Mouse (Mus musculus) neural tube, embryonic 13.5 days (tissue): Measurements from ENCODE around the gene Plekha8. TPM values are rescaled to one million over a fixed set of nuclear protein-coding genes. Genes with fewer than 3 reads are reported as not detected.

Experiments used
- ATAC-seq: fragments of 200-750 bp; cut with Nextera tagmentation; 2 replicates; pipeline ENCODE4 v1.8.0; 2017; ENCODE audit warnings: low read depth, mild to moderate bottlenecking, moderate TSS enrichment, moderate library complexity
- H3K27ac ChIP-seq: fragments of 300-500 bp; sonication (generic); replicated peaks from 2 replicates; pipeline ENCODE4 v1.5.1; 2015; ENCODE audit warnings: moderate library complexity, mild to moderate bottlenecking, inconsistent platforms
- H3K27me3 ChIP-seq: fragments of 300-500 bp; sonication (generic); 2 replicates; pipeline ENCODE4 v1.6.1; 2015; ENCODE audit warnings: mild to moderate bottlenecking, inconsistent platforms
- H3K36me3 ChIP-seq: fragments of 300-500 bp; sonication (generic); 2 replicates; pipeline ENCODE4 v1.6.1; 2015; ENCODE audit warnings: mild to moderate bottlenecking, inconsistent platforms
- H3K4me1 ChIP-seq: fragments of 300-500 bp; sonication (generic); replicated peaks from 2 replicates; pipeline ENCODE4 v1.6.1; 2015; ENCODE audit warnings: inconsistent platforms
- H3K4me2 ChIP-seq: fragments of 300-500 bp; sonication (generic); 2 replicates; pipeline ENCODE4 v1.6.1; 2015; ENCODE audit warnings: inconsistent platforms, mild to moderate bottlenecking, moderate library complexity
- H3K4me3 ChIP-seq: fragments of 300-500 bp; sonication (generic); 2 replicates; pipeline ENCODE4 v1.5.1; 2015; ENCODE audit warnings: mild to moderate bottlenecking, inconsistent platforms
- H3K9ac ChIP-seq: fragments of 300-500 bp; sonication (generic); 2 replicates; pipeline ENCODE4 v1.6.1; 2015; ENCODE audit warnings: moderate library complexity, mild to moderate bottlenecking, inconsistent platforms
- H3K9me3 ChIP-seq: fragments of 300-500 bp; sonication (generic); 2 replicates; pipeline ENCODE4 v1.6.1; 2016; ENCODE audit warnings: inconsistent platforms
- WGBS: fragments of 180-500 bp; shearing (Covaris S2); methylation state at CpG from one replicate; pipeline ENCODE4 v1.1.7; 2015; 5-methylcytosine and 5-hydroxymethylcytosine counted together
- polyA plus RNA-seq: library from polyadenylated mRNA; unstranded; fragments of >200 nt; fragmentation: Nextera tagmentation; extraction: Ambion mirVana; gene quantifications from 2 replicates; pipeline ENCODE4 v1.2.1, GENCODE M21; 2015

The Plekha8 gene
- polyA plus RNA-seq, 1 experiment from 2014 or later = 9.6 TPM

GRCm38 (mm10) chr6:54606241-54606640 is 11.3 kb downstream of the Plekha8 start:
- 45% methylated on average over 4 of the region's 4 CpGs for WGBS
- Histone ChIP-seq H3K4me2 (no peak overlapping the region), H3K36me3 (peaks cover 15% of the 10 kb centered on the region), H3K27me3 (no peaks in the 10 kb centered on the region), H3K27ac (no peak overlapping the region), H3K4me3 (no peak overlapping the region), H3K4me1 (peaks cover 8% of the 10 kb centered on the region; the same call in 1 of the 2 replicates), H3K9ac (no peak overlapping the region), H3K9me3 (no peaks in the 10 kb centered on the region; the same call in 1 of the 2 replicates)
- no peak for ATAC-seq

- WGBS = 89% methylated on average over 3 of the region's 3 CpGs
Measured at GRCm38 (mm10) chr6:54617363-54617762, 22.5 kb downstream of the Plekha8 start.

GRCm38 (mm10) chr6:54619530-54619929 is 24.6 kb downstream of the Plekha8 start:
- Histone ChIP-seq H3K36me3 (peaks cover 50% of the 10 kb centered on the region), H3K4me3 (no peak overlapping the region), H3K27ac (no peak overlapping the region), H3K27me3 (no peaks in the 10 kb centered on the region), H3K4me2 (no peak overlapping the region), H3K4me1 (no peaks in the 10 kb centered on the region), H3K9me3 (no peaks in the 10 kb centered on the region), H3K9ac (no peak overlapping the region)
- 93% methylated on average over 7 of the region's 7 CpGs for WGBS
- ATAC-seq = no peak

More at GRCm38 (mm10) chr6:54617363-54617762, 22.5 kb downstream of the Plekha8 start:
- no peak overlapping the region for H3K4me2 ChIP-seq
- peaks cover 33% of the 10 kb centered on the region for H3K36me3 ChIP-seq
- no peak overlapping the region for H3K4me3 ChIP-seq
- H3K27ac ChIP-seq = no peak overlapping the region
- H3K9me3 ChIP-seq = no peaks in the 10 kb centered on the region
- no peaks in the 10 kb centered on the region for H3K27me3 ChIP-seq
- H3K9ac ChIP-seq = no peak overlapping the region
- ATAC-seq = no peak
- H3K4me1 ChIP-seq = no peaks in the 10 kb centered on the region; the same call in 1 of the 2 replicates

GRCm38 (mm10) chr6:54620357-54620756 is 25.4 kb downstream of the Plekha8 start:
- WGBS = 87% methylated on average over 4 of the region's 4 CpGs
- Histone ChIP-seq H3K9ac (no peak overlapping the region), H3K27ac (no peak overlapping the region), H3K4me2 (no peak overlapping the region), H3K9me3 (no peaks in the 10 kb centered on the region), H3K4me3 (no peak overlapping the region), H3K27me3 (no peaks in the 10 kb centered on the region), H3K4me1 (no peaks in the 10 kb centered on the region), H3K36me3 (peaks cover 53% of the 10 kb centered on the region)
- ATAC-seq = no peak

GRCm38 (mm10) chr6:54628381-54628780 is 33.5 kb downstream of the Plekha8 start:
- WGBS = 92% methylated on average over 3 of the region's 3 CpGs
- no peaks in the 10 kb centered on the region for H3K27me3 ChIP-seq
- no peak overlapping the region for H3K9ac ChIP-seq
- no peak overlapping the region for H3K4me3 ChIP-seq
- H3K4me1 ChIP-seq = no peaks in the 10 kb centered on the region
- peaks cover 68% of the 10 kb centered on the region for H3K36me3 ChIP-seq
- H3K27ac ChIP-seq = no peak overlapping the region
- ATAC-seq = no peak
- no peaks in the 10 kb centered on the region for H3K9me3 ChIP-seq
- H3K4me2 ChIP-seq = no peak overlapping the region

GRCm38 (mm10) chr6:54629734-54630133 is 34.8 kb downstream of the Plekha8 start:
- Histone ChIP-seq H3K4me1 (no peaks in the 10 kb centered on the region), H3K4me3 (no peak overlapping the region), H3K9me3 (no peaks in the 10 kb centered on the region), H3K36me3 (peaks cover 65% of the 10 kb centered on the region), H3K9ac (no peak overlapping the region), H3K27me3 (no peaks in the 10 kb centered on the region), H3K4me2 (no peak overlapping the region), H3K27ac (no peak overlapping the region)
- 40% methylated on average over 7 of the region's 7 CpGs for WGBS
- no peak for ATAC-seq

GRCm38 (mm10) chr6:54631462-54631861 is 36.6 kb downstream of the Plekha8 start:
- H3K36me3 ChIP-seq = peaks cover 61% of the 10 kb centered on the region
- no peak overlapping the region for H3K4me3 ChIP-seq
- 45% methylated on average over 3 of the region's 3 CpGs for WGBS

GRCm38 (mm10) chr6:54639877-54640276 is 45.0 kb downstream of the Plekha8 start:
- Histone ChIP-seq H3K4me2 (no peak overlapping the region), H3K9me3 (no peaks in the 10 kb centered on the region), H3K36me3 (peaks cover 54% of the 10 kb centered on the region), H3K9ac (no peak overlapping the region), H3K27me3 (no peaks in the 10 kb centered on the region), H3K4me3 (no peak overlapping the region), H3K4me1 (0 out of 2 replicates have a peak, but pooled peaks cover 6% of the 10 kb centered on the region), H3K27ac (no peak overlapping the region)
- ATAC-seq = no peak
- WGBS = 90% methylated on average over 3 of the region's 3 CpGs

More at GRCm38 (mm10) chr6:54631462-54631861, 36.6 kb downstream of the Plekha8 start:
- Histone ChIP-seq H3K4me1 (no peaks in the 10 kb centered on the region), H3K9ac (no peak overlapping the region), H3K27me3 (no peaks in the 10 kb centered on the region), H3K9me3 (no peaks in the 10 kb centered on the region), H3K4me2 (no peak overlapping the region), H3K27ac (no peak overlapping the region)
- no peak for ATAC-seq

GRCm38 (mm10) chr6:54641953-54642352 is 47.0 kb downstream of the Plekha8 start:
- ATAC-seq = no peak
- no peak overlapping the region for H3K27ac ChIP-seq

GRCm38 (mm10) chr6:54643181-54643580 is 48.3 kb downstream of the Plekha8 start:
- H3K27me3 ChIP-seq = no peaks in the 10 kb centered on the region
- no peaks in the 10 kb centered on the region for H3K9me3 ChIP-seq
- H3K27ac ChIP-seq = no peak overlapping the region
- H3K36me3 ChIP-seq = peaks cover 37% of the 10 kb centered on the region
- no peak overlapping the region for H3K4me2 ChIP-seq
- no peak overlapping the region for H3K4me3 ChIP-seq
- WGBS = 91% methylated on average over 4 of the region's 4 CpGs
- ATAC-seq = no peak
- H3K4me1 ChIP-seq = 0 out of 2 replicates have a peak, but pooled peaks cover 6% of the 10 kb centered on the region
- H3K9ac ChIP-seq = no peak overlapping the region

More at GRCm38 (mm10) chr6:54641953-54642352, 47.0 kb downstream of the Plekha8 start:
- H3K4me3 ChIP-seq = no peak overlapping the region
- WGBS = 83% methylated on average over 2 of the region's 2 CpGs
- H3K9ac ChIP-seq = no peak overlapping the region
- 0 out of 2 replicates have a peak, but pooled peaks cover 6% of the 10 kb centered on the region for H3K4me1 ChIP-seq
- no peaks in the 10 kb centered on the region for H3K9me3 ChIP-seq
- no peak overlapping the region for H3K4me2 ChIP-seq
- peaks cover 45% of the 10 kb centered on the region for H3K36me3 ChIP-seq
- H3K27me3 ChIP-seq = no peaks in the 10 kb centered on the region

- no peaks in the 10 kb centered on the region for H3K9me3 ChIP-seq
- 82% methylated on average over 11 of the region's 11 CpGs for WGBS
- no peak for ATAC-seq
Measured at GRCm38 (mm10) chr6:54655471-54656095, 60.7 kb downstream of the Plekha8 start.

GRCm38 (mm10) chr6:54657861-54658260 is 63.0 kb downstream of the Plekha8 start:
- Histone ChIP-seq H3K4me3 (no peak overlapping the region), H3K36me3 (no peaks in the 10 kb centered on the region), H3K9ac (no peak overlapping the region), H3K27ac (no peak overlapping the region), H3K9me3 (no peaks in the 10 kb centered on the region), H3K27me3 (no peaks in the 10 kb centered on the region), H3K4me2 (no peak overlapping the region), H3K4me1 (no peaks in the 10 kb centered on the region)
- ATAC-seq = no peak
- WGBS = 93% methylated on average over 6 of the region's 6 CpGs

More at GRCm38 (mm10) chr6:54655471-54656095, 60.7 kb downstream of the Plekha8 start:
- no peak overlapping the region for H3K9ac ChIP-seq
- no peak overlapping the region for H3K4me2 ChIP-seq
- no peaks in the 10 kb centered on the region for H3K36me3 ChIP-seq
- H3K27me3 ChIP-seq = no peaks in the 10 kb centered on the region
- no peak overlapping the region for H3K4me3 ChIP-seq
- no peak overlapping the region for H3K27ac ChIP-seq
- H3K4me1 ChIP-seq = no peaks in the 10 kb centered on the region

GRCm38 (mm10) chr6:54669868-54670267 is 75.0 kb downstream of the Plekha8 start:
- H3K9me3 ChIP-seq = no peaks in the 10 kb centered on the region
- no peak overlapping the region for H3K27ac ChIP-seq
- 91% methylated on average over 6 of the region's 6 CpGs for WGBS
- H3K4me1 ChIP-seq = no peaks in the 10 kb centered on the region
- H3K36me3 ChIP-seq = no peaks in the 10 kb centered on the region
- H3K9ac ChIP-seq = no peak overlapping the region
- H3K4me2 ChIP-seq = no peak overlapping the region
- no peak overlapping the region for H3K4me3 ChIP-seq
- ATAC-seq = no peak
- no peaks in the 10 kb centered on the region for H3K27me3 ChIP-seq
